Mouse (Mus musculus): ENCODE measurements at regions not wholly inside any gene's neighbourhood (a gene's known extent, or its start where the extent isn't known, plus 50 kb on each side); places are given as distances from the start of the nearest gene placed in this dataset.

- DNase-seq (ENCODE audit: low spot score in 2 of 2): peak; percentile 74
These were observed 130.8 kb upstream of the Ubr2 start for GRCm38 (mm10) chr17:47140969-47141842.

GRCm38 (mm10) chr17:47140241-47140968 lies 130.0 kb upstream of the Ubr2 start:
- DNase-seq (ENCODE audit: low spot score in 2 of 2): peak in 1 of 2 experiments; percentile 27

GRCm38 (mm10) chr17:47139730-47140231 lies 129.4 kb upstream of the Ubr2 start:
- peak; percentile 94 to 95 for DNase-seq (ENCODE audit: low spot score in 2 of 2)

- DNase-seq (ENCODE audit: low spot score in 2 of 2): no peak
These were observed 128.8 kb upstream of the Ubr2 start for GRCm38 (mm10) chr17:47139171-47139617.

- DNase-seq (ENCODE audit: low spot score in 2 of 2): no peak
These were observed 127.8 kb upstream of the Ubr2 start for GRCm38 (mm10) chr17:47138174-47138573.

- DNase-seq (ENCODE audit: low spot score in 2 of 2): no peak
These were observed 125.0 kb upstream of the Ubr2 start for GRCm38 (mm10) chr17:47135391-47135790.

- DNase-seq (ENCODE audit: low spot score in 2 of 2): no peak
These were observed 123.4 kb upstream of the Ubr2 start for GRCm38 (mm10) chr17:47133785-47134184.

GRCm38 (mm10) chr17:47127571-47127970 lies 117.2 kb upstream of the Ubr2 start:
- DNase-seq (ENCODE audit: low spot score in 2 of 2): no peak

- DNase-seq (ENCODE audit: low spot score in 2 of 2): no peak
These were observed 113.2 kb upstream of the Ubr2 start for GRCm38 (mm10) chr17:47123576-47123975.

- DNase-seq (ENCODE audit: low spot score in 2 of 2): no peak
These were observed 111.9 kb upstream of the Ubr2 start for GRCm38 (mm10) chr17:47122221-47122620.

- no peak for DNase-seq (ENCODE audit: low spot score in 2 of 2)
These were observed 107.7 kb upstream of the Ubr2 start for GRCm38 (mm10) chr17:47118010-47118409.

- DNase-seq (ENCODE audit: low spot score in 2 of 2): no peak
These were observed 105.4 kb upstream of the Ubr2 start for GRCm38 (mm10) chr17:47115754-47116153.

GRCm38 (mm10) chr17:47115141-47115540 lies 104.8 kb upstream of the Ubr2 start:
- DNase-seq (ENCODE audit: low spot score in 2 of 2): no peak

GRCm38 (mm10) chr17:47114736-47115135 lies 104.4 kb upstream of the Ubr2 start:
- no peak for DNase-seq (ENCODE audit: low spot score in 2 of 2)

- DNase-seq (ENCODE audit: low spot score in 2 of 2): no peak
These were observed 102.3 kb upstream of the Ubr2 start for GRCm38 (mm10) chr17:47112556-47113225.

GRCm38 (mm10) chr17:47110836-47111235 lies 100.5 kb upstream of the Ubr2 start:
- DNase-seq (ENCODE audit: low spot score in 2 of 2): no peak

GRCm38 (mm10) chr17:47104328-47104727 lies 94.0 kb upstream of the Ubr2 start:
- DNase-seq (ENCODE audit: low spot score in 2 of 2): no peak

GRCm38 (mm10) chr17:47095191-47095590 lies 84.8 kb upstream of the Ubr2 start:
- DNase-seq (ENCODE audit: low spot score in 2 of 2): no peak

- no peak for DNase-seq (ENCODE audit: low spot score in 2 of 2)
These were observed 81.7 kb upstream of the Ubr2 start for GRCm38 (mm10) chr17:47092076-47092475.

GRCm38 (mm10) chr17:47089769-47090168 lies 79.4 kb upstream of the Ubr2 start:
- no peak for DNase-seq (ENCODE audit: low spot score in 2 of 2)

- no peak for DNase-seq (ENCODE audit: low spot score in 2 of 2)
These were observed 58.9 kb upstream of the Ubr2 start for GRCm38 (mm10) chr17:47069206-47069605.

GRCm38 (mm10) chr17:47065307-47065901 lies 55.0 kb upstream of the Ubr2 start:
- DNase-seq (ENCODE audit: low spot score in 2 of 2): no peak
